Mouse (Mus musculus) megakaryocyte-erythroid progenitor cell, adult 5-6 weeks (primary cell): ENCODE measurements around the gene Klkb1. TPM values are rescaled to one million over a fixed set of nuclear protein-coding genes. Genes with fewer than 3 reads are reported as not detected.

Source experiments
- total RNA-seq, 2 experiments: library from RNA; stranded (forward) in 1 of 2; stranded (reverse) in 1 of 2; fragments of 200-1000, 215-1000 nt in 1 of 2; fragments of >200 nt in 1 of 2; fragmentation: Nextera tagmentation in 1 of 2; gene quantifications; 2 replicates each; pipeline ENCODE4 v1.2.3; 2014 to 2017

Klkb1 gene
- total RNA-seq, 2 experiments from 2014 or later = not detected

Other genes starting within 250 kb of the Klkb1 start
- gene Mtnr1a, start 225.7 kb downstream of the Klkb1 start, total RNA-seq (2014; fragmentation: Nextera tagmentation) = not detected in 2 replicates
- gene Mtnr1a, start 225.7 kb downstream of the Klkb1 start, total RNA-seq (2017) = not detected in 2 replicates
- not detected in 2 replicates for gene F11, start 32.8 kb downstream of the Klkb1 start, total RNA-seq (2014; fragmentation: Nextera tagmentation)
- gene F11, start 32.8 kb downstream of the Klkb1 start, total RNA-seq (2017) = not detected in 2 replicates
- gene Gm45753, start 13.6 kb upstream of the Klkb1 start, total RNA-seq (2014; fragmentation: Nextera tagmentation) = not detected in 2 replicates
- gene Gm45753, start 13.6 kb upstream of the Klkb1 start, total RNA-seq (2017) = not detected in 2 replicates
- gene Cyp4v3, start 38.4 kb upstream of the Klkb1 start, total RNA-seq (2014; fragmentation: Nextera tagmentation) = 1.5 TPM in 1 of 2 replicates, not detected in the other
- gene Cyp4v3, start 38.4 kb upstream of the Klkb1 start, total RNA-seq (2017) = 4.1 and 5.1 TPM in 2 replicates
- gene Fam149a, start 87.4 kb upstream of the Klkb1 start, total RNA-seq (2014; fragmentation: Nextera tagmentation) = not detected in 2 replicates
- gene Fam149a, start 87.4 kb upstream of the Klkb1 start, total RNA-seq (2017) = not detected in 2 replicates
- not detected in 2 replicates for gene Tlr3, start 116.2 kb upstream of the Klkb1 start, total RNA-seq (2014; fragmentation: Nextera tagmentation)
- gene Tlr3, start 116.2 kb upstream of the Klkb1 start, total RNA-seq (2017) = 0.91 and 3.7 TPM in 2 replicates
- 0.66 TPM in 1 of 2 replicates, not detected in the other for gene Sorbs2, start 212.9 kb upstream of the Klkb1 start, total RNA-seq (2014; fragmentation: Nextera tagmentation)
- not detected in 2 replicates for gene Sorbs2, start 212.9 kb upstream of the Klkb1 start, total RNA-seq (2017)